Mouse (Mus musculus) kidney, embryonic 15.5 days (tissue): ENCODE data around the gene Spg20. TPM values are rescaled to one million over a fixed set of nuclear protein-coding genes. Genes with fewer than 3 reads are reported as not detected.

Experiments used
- ATAC-seq: fragments of 200-750 bp; cut with Nextera tagmentation; replicated peaks from 2 replicates; pipeline ENCODE4 v1.8.0; 2017; ENCODE audit warnings: moderate TSS enrichment; ENCODE audit not compliant: low FRiP score
- H3K27ac ChIP-seq: fragments of 300-500 bp; sonication (generic); 2 replicates; pipeline ENCODE4 v1.5.1; 2015; ENCODE audit warnings: mild to moderate bottlenecking, inconsistent platforms
- H3K27me3 ChIP-seq: fragments of 300-500 bp; sonication (generic); 2 replicates; pipeline ENCODE4 v1.6.1; 2015; ENCODE audit warnings: inconsistent platforms
- H3K36me3 ChIP-seq: fragments of 300-500 bp; sonication (generic); 2 replicates; pipeline ENCODE4 v1.6.1; 2015; ENCODE audit warnings: inconsistent platforms
- H3K4me1 ChIP-seq: fragments of 300-500 bp; sonication (generic); 2 replicates; pipeline ENCODE4 v1.6.1; 2015; ENCODE audit warnings: inconsistent platforms
- H3K4me2 ChIP-seq: fragments of 300-500 bp; sonication (generic); 2 replicates; pipeline ENCODE4 v1.6.1; 2015; ENCODE audit warnings: moderate library complexity, mild to moderate bottlenecking, inconsistent platforms
- H3K4me3 ChIP-seq: fragments of 300-500 bp; sonication (generic); replicated peaks from 2 replicates; pipeline ENCODE4 v1.5.1; 2015; ENCODE audit warnings: mild to moderate bottlenecking, inconsistent platforms
- H3K9ac ChIP-seq: fragments of 300-500 bp; sonication (generic); 2 replicates; pipeline ENCODE4 v1.6.1; 2015; ENCODE audit warnings: mild to moderate bottlenecking, inconsistent platforms
- H3K9me3 ChIP-seq: fragments of 300-500 bp; sonication (generic); replicated peaks from 2 replicates; pipeline ENCODE4 v1.6.1; 2016; ENCODE audit warnings: inconsistent platforms
- WGBS: fragments of 180-500 bp; shearing (Covaris S2); methylation state at CpG from one replicate; pipeline ENCODE4 v1.1.7; 2015; ENCODE audit warnings: mixed read lengths; 5-methylcytosine and 5-hydroxymethylcytosine counted together
- polyA plus RNA-seq: library from polyadenylated mRNA; unstranded; fragments of >200 nt; fragmentation: Nextera tagmentation; extraction: Ambion mirVana; gene quantifications from 2 replicates; pipeline ENCODE4 v1.2.1, GENCODE M21; 2015

The Spg20 gene
- polyA plus RNA-seq, 1 experiment from 2014 or later = 48.4 TPM

DNA sequence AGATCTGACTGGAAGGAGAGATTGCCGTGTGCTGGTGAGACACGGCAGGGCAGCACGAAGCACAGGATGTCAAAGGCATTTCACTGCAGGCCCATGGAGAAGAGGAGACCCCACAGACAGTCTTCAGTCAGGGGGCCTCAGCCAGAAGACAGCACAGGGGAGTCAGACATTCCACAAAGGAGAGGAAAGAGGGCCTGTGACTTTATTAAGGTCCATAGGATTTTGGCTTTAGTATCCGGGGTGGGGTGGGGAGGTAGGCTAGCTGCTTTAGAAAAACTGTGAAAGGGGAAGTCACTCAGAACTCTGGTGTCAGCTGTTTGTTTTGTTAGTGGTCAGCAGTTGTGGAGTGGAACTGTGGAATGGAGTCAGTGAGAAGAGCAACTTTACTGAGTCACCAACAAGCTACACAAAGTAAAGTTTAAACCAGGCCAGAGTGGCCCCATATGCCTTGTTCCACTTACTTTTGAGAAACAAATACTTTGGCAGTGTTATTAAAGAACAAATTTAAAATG, 17.3 kb downstream of the Spg20 start:
- ATAC-seq = no peak
- Histone ChIP-seq H3K4me3 (no peak overlapping the region), H3K9ac (no peak overlapping the region), H3K27ac (no peak overlapping the region), H3K27me3 (no peaks in the 10 kb centered on the region), H3K9me3 (no peaks in the 10 kb centered on the region), H3K4me1 (no peaks in the 10 kb centered on the region), H3K4me2 (no peak overlapping the region), H3K36me3 (peaks cover 95% of the 10 kb centered on the region)
- 83% methylated on average over 4 of the region's 4 CpGs for WGBS

- H3K4me1 ChIP-seq = no peaks in the 10 kb centered on the region
- H3K36me3 ChIP-seq = peaks cover 97% of the 10 kb centered on the region
- no peak for ATAC-seq
- no peak overlapping the region for H3K4me2 ChIP-seq
- no peaks in the 10 kb centered on the region for H3K27me3 ChIP-seq
- H3K9me3 ChIP-seq = no peaks in the 10 kb centered on the region
- no peak overlapping the region for H3K4me3 ChIP-seq
- WGBS = 90% methylated on average over 6 of the region's 6 CpGs
- H3K27ac ChIP-seq = no peak overlapping the region
- no peak overlapping the region for H3K9ac ChIP-seq
Observed at GRCm38 (mm10) chr3:55131576-55132233, 19.8 kb downstream of the Spg20 start.

GRCm38 (mm10) chr3:55137039-55137438, 25.1 kb downstream of the Spg20 start, which contains the start of gene Ccdc169:
TSS of gene Ccdc169 (plus strand) at chr3:55137339.
- Histone ChIP-seq H3K27me3 (no peaks in the 10 kb centered on the region), H3K9ac (no peak within 1 kb of the TSS), H3K9me3 (no peaks in the 10 kb centered on the region), H3K4me1 (peaks cover 3% of the 10 kb centered on the region; the same call in 1 of the 2 replicates), H3K27ac (no peak within 1 kb of the TSS), H3K4me3 (no peak within 1 kb of the TSS), H3K4me2 (no peak within 1 kb of the TSS), H3K36me3 (peaks cover 59% of the 10 kb centered on the region)
- ATAC-seq = no peak

GRCm38 (mm10) chr3:55139837-55140236, 27.9 kb downstream of the Spg20 start:
- no peak overlapping the region for H3K27ac ChIP-seq
- H3K27me3 ChIP-seq = no peaks in the 10 kb centered on the region
- 80% methylated on average over 12 of the region's 12 CpGs for WGBS
- peaks cover 33% of the 10 kb centered on the region for H3K36me3 ChIP-seq
- peaks cover 3% of the 10 kb centered on the region; the same call in 1 of the 2 replicates for H3K4me1 ChIP-seq
- H3K9ac ChIP-seq = no peak overlapping the region
- H3K4me2 ChIP-seq = no peak overlapping the region
- no peak for ATAC-seq
- no peak overlapping the region for H3K4me3 ChIP-seq
- H3K9me3 ChIP-seq = no peaks in the 10 kb centered on the region

DNA sequence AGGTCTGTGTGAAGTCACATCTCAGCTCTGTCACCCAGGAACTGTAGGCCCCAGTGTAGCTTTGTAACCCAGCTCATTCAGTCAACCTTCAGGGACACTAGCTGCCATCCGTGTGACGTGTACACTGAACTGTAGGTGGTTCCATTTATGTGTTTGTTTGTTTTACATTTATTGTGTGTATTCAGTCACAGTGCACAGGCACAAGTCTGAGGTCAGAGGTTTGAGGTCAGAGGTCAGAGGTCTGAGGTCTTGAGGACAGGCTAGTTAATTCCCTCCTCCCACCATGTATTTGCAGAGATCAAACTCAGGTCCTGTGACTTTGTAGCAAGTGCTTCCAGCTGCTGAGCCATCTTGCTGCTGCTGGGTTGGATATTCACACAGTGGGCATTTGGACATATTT, 29.5 kb downstream of the Spg20 start:
- Histone ChIP-seq H3K9ac (no peak overlapping the region), H3K4me2 (no peak overlapping the region), H3K27ac (no peak overlapping the region), H3K4me1 (peaks cover 3% of the 10 kb centered on the region; the same call in 1 of the 2 replicates), H3K27me3 (no peaks in the 10 kb centered on the region), H3K4me3 (no peak overlapping the region), H3K9me3 (no peaks in the 10 kb centered on the region), H3K36me3 (peaks cover 17% of the 10 kb centered on the region)
- WGBS = 74% methylated on average over 2 of the region's 2 CpGs
- no peak for ATAC-seq

DNA sequence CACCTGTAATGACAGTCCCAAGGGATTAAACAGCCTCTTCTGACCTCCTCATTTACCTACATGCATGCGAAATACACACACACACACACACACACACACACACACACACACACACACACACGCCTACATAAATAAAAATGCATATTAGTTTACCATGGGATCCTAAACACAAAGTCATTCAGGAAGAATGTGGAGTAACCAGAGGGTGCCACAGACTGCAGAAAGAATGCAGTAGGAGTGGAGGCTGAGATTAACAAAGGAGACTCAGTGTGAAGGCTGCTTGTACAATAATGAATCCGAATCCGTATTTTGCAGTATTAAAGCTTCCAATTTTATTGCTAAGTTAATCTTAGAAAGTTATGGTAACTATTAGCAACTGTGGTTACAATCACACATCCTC, 33.0 kb downstream of the Spg20 start:
- H3K4me3 ChIP-seq = no peak overlapping the region
- H3K4me2 ChIP-seq = no peak overlapping the region
- no peaks in the 10 kb centered on the region for H3K27me3 ChIP-seq
- H3K36me3 ChIP-seq = no peaks in the 10 kb centered on the region
- WGBS = 85% methylated on average over 4 of the region's 4 CpGs
- no peak overlapping the region for H3K9ac ChIP-seq
- H3K4me1 ChIP-seq = peaks cover 1% of the 10 kb centered on the region; the same call in 1 of the 2 replicates
- H3K9me3 ChIP-seq = no peaks in the 10 kb centered on the region
- no peak overlapping the region for H3K27ac ChIP-seq
- no peak for ATAC-seq

- WGBS = 81% methylated on average over 6 of the region's 6 CpGs
- Histone ChIP-seq H3K4me1 (no peaks in the 10 kb centered on the region), H3K9me3 (no peaks in the 10 kb centered on the region)
Observed at GRCm38 (mm10) chr3:55146441-55146840, 34.5 kb downstream of the Spg20 start.

GRCm38 (mm10) chr3:55147156-55147555, 35.2 kb downstream of the Spg20 start:
- Histone ChIP-seq H3K4me1 (no peaks in the 10 kb centered on the region), H3K4me3 (no peak overlapping the region), H3K9me3 (no peaks in the 10 kb centered on the region), H3K4me2 (no peak overlapping the region), H3K36me3 (no peaks in the 10 kb centered on the region), H3K9ac (no peak overlapping the region), H3K27me3 (no peaks in the 10 kb centered on the region), H3K27ac (no peak overlapping the region)
- 83% methylated on average over 2 of the region's 2 CpGs for WGBS
- ATAC-seq = no peak

More at GRCm38 (mm10) chr3:55146441-55146840, 34.5 kb downstream of the Spg20 start:
- Histone ChIP-seq H3K27me3 (no peaks in the 10 kb centered on the region), H3K36me3 (no peaks in the 10 kb centered on the region), H3K27ac (no peak overlapping the region), H3K4me2 (no peak overlapping the region), H3K9ac (no peak overlapping the region), H3K4me3 (no peak overlapping the region)
- no peak for ATAC-seq

DNA sequence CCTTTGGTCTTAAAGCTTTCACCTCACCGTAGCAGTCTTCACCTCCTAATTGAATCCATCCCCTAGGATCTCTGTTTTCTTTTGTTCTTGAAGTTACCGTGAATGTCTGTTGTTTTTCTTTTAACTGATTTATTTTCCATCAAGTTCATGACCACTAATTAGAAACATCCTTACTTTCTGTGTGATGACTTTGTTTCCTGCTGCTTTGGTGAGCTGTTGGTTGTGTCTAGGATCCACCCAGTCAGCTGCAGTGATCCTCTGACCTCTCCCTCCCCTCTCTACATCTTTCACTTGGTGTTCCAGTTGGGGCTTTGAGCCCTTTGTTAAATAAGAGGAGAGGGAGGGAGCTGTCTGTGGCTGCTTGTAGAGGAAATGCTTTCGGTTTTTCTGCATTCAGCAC, 36.2 kb downstream of the Spg20 start:
- WGBS = 14% methylated on average over 3 of the region's 3 CpGs
- Histone ChIP-seq H3K27me3 (no peaks in the 10 kb centered on the region), H3K9ac (no peak overlapping the region), H3K4me2 (no peak overlapping the region), H3K4me1 (no peaks in the 10 kb centered on the region), H3K36me3 (no peaks in the 10 kb centered on the region), H3K4me3 (no peak overlapping the region), H3K27ac (no peak overlapping the region), H3K9me3 (no peaks in the 10 kb centered on the region)
- ATAC-seq = no peak

- Histone ChIP-seq H3K4me3 (no peak overlapping the region), H3K36me3 (no peaks in the 10 kb centered on the region), H3K27ac (no peak overlapping the region), H3K27me3 (no peaks in the 10 kb centered on the region), H3K4me2 (no peak overlapping the region), H3K9me3 (no peaks in the 10 kb centered on the region), H3K9ac (no peak overlapping the region), H3K4me1 (no peaks in the 10 kb centered on the region)
- 36% methylated on average over 7 of the region's 7 CpGs for WGBS
- 0 out of 2 replicates have a peak, but pooled peaks have one; percentile 18 for ATAC-seq
Observed at GRCm38 (mm10) chr3:55151656-55152433, 39.9 kb downstream of the Spg20 start.

DNA sequence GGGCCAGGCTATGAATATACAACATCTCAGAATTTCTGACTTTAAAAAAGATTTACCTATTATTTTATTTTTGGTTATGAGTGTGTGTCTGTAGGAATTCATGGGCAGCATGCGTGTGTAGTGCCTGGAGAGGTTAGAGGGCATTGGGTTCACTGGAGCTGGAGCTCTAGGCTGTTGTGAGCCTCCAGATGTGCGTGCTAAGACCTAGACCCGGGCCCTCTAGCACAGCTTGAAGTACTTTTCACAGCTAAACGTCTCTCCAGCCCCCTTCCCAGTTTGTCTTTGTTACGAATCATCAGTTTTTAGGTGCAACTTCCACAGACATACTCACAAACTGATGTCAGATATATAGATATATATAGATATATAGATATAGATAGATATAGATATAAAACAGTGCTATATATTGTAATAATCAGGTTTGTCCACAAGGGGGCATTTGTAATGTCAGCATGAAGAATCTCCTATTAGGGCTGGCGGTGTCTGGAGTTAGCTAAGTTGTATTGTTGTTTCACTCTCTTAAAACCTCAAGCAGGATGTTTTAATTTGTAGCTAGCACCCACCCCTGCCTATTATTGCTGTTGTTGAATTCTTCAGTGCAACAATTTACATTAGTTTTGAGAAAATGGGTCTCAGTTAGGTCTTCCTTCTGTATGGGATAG, 40.9 kb downstream of the Spg20 start:
- ATAC-seq = 0 out of 2 replicates have a peak, but pooled peaks have one; percentile 46
- no peak overlapping the region for H3K27ac ChIP-seq
- no peaks in the 10 kb centered on the region for H3K4me1 ChIP-seq
- H3K36me3 ChIP-seq = no peaks in the 10 kb centered on the region
- no peaks in the 10 kb centered on the region for H3K27me3 ChIP-seq
- no peak overlapping the region for H3K9ac ChIP-seq
- no peak overlapping the region for H3K4me3 ChIP-seq
- 68% methylated on average over 6 of the region's 6 CpGs for WGBS
- no peak overlapping the region for H3K4me2 ChIP-seq
- H3K9me3 ChIP-seq = no peaks in the 10 kb centered on the region

GRCm38 (mm10) chr3:55154163-55154562, 42.3 kb downstream of the Spg20 start:
- H3K4me2 ChIP-seq = no peak overlapping the region
- no peaks in the 10 kb centered on the region for H3K27me3 ChIP-seq
- no peaks in the 10 kb centered on the region for H3K4me1 ChIP-seq
- ATAC-seq = no peak
- 87% methylated on average over 7 of the region's 7 CpGs for WGBS
- no peak overlapping the region for H3K9ac ChIP-seq
- H3K36me3 ChIP-seq = no peaks in the 10 kb centered on the region
- H3K27ac ChIP-seq = no peak overlapping the region
- H3K9me3 ChIP-seq = no peaks in the 10 kb centered on the region
- H3K4me3 ChIP-seq = no peak overlapping the region
